Mouse (Mus musculus) liver, embryonic 15.5 days (tissue): Measurements from ENCODE around the gene Stk31. TPM values are rescaled to one million over a fixed set of nuclear protein-coding genes. Genes with fewer than 3 reads are reported as not detected.
"Not testable (repeated sequence)": the region's sequence is repeated elsewhere in the genome, so short reads cannot be mapped to it uniquely, and the experiment has no call there.

Source experiments
- ATAC-seq: fragments of 200-750 bp; cut with Nextera tagmentation; 2 replicates; pipeline ENCODE4 v1.8.0; 2017; ENCODE audit warnings: moderate number of reproducible peaks, mild to moderate bottlenecking, moderate library complexity; ENCODE audit not compliant: insufficient read depth
- H3K27ac ChIP-seq: fragments of 300-500 bp; sonication (generic); replicated peaks from 2 replicates; pipeline ENCODE4 v1.5.1; 2015; ENCODE audit warnings: mild to moderate bottlenecking, inconsistent platforms
- H3K27me3 ChIP-seq: fragments of 300-500 bp; sonication (generic); 2 replicates; pipeline ENCODE4 v1.6.1; 2015; ENCODE audit warnings: mild to moderate bottlenecking, inconsistent platforms
- H3K36me3 ChIP-seq: fragments of 300-500 bp; sonication (generic); replicated peaks from 2 replicates; pipeline ENCODE4 v1.6.1; 2015; ENCODE audit warnings: moderate library complexity, mild to moderate bottlenecking, inconsistent platforms
- H3K4me1 ChIP-seq: fragments of 300-500 bp; sonication (generic); replicated peaks from 2 replicates; pipeline ENCODE4 v1.6.1; 2015; ENCODE audit warnings: inconsistent platforms
- H3K4me2 ChIP-seq: fragments of 300-500 bp; sonication (generic); 2 replicates; pipeline ENCODE4 v1.6.1; 2015; ENCODE audit warnings: moderate library complexity, mild to moderate bottlenecking, inconsistent platforms
- H3K4me3 ChIP-seq: fragments of 300-500 bp; sonication (generic); replicated peaks from 2 replicates; pipeline ENCODE4 v1.5.1; 2015; ENCODE audit warnings: mild to moderate bottlenecking, inconsistent platforms
- H3K9ac ChIP-seq: fragments of 300-500 bp; sonication (generic); 2 replicates; pipeline ENCODE4 v1.6.1; 2015; ENCODE audit warnings: moderate library complexity, mild to moderate bottlenecking, inconsistent platforms
- H3K9me3 ChIP-seq: fragments of 300-500 bp; sonication (generic); replicated peaks from 2 replicates; pipeline ENCODE4 v1.6.1; 2016; ENCODE audit warnings: inconsistent platforms
- WGBS: fragments of 180-500 bp; shearing (Covaris S2); methylation state at CpG from one replicate; pipeline ENCODE4 v1.1.7; 2015; ENCODE audit warnings: mixed read lengths; ENCODE audit not compliant: insufficient replicate concordance; 5-methylcytosine and 5-hydroxymethylcytosine counted together
- polyA plus RNA-seq: library from polyadenylated mRNA; unstranded; fragments of >200 nt; fragmentation: Nextera tagmentation; extraction: Ambion mirVana; gene quantifications from 2 replicates; pipeline ENCODE4 v1.2.1, GENCODE M21; 2015

Stk31 gene
- polyA plus RNA-seq, 1 experiment from 2014 or later: 0.06 TPM

GRCm38 (mm10) chr6:49398365-49398764 lies 3.0 kb downstream of the Stk31 start:
- no peaks in the 10 kb centered on the region for H3K9me3 ChIP-seq
- H3K27me3 ChIP-seq: no peaks in the 10 kb centered on the region
- H3K4me3 ChIP-seq: no peak overlapping the region

GRCm38 (mm10) chr6:49410830-49411229 lies 15.4 kb downstream of the Stk31 start:
- ATAC-seq: no peak
- WGBS: 72% methylated on average over 3 of the region's 3 CpGs
- Histone ChIP-seq H3K4me3 (no peak overlapping the region), H3K4me2 (no peak overlapping the region), H3K27me3 (no peaks in the 10 kb centered on the region), H3K36me3 (no peaks in the 10 kb centered on the region), H3K9ac (no peak overlapping the region), H3K27ac (no peak overlapping the region), H3K9me3 (no peaks in the 10 kb centered on the region), H3K4me1 (no peaks in the 10 kb centered on the region)

More at GRCm38 (mm10) chr6:49398365-49398764, 3.0 kb downstream of the Stk31 start:
- H3K4me2 ChIP-seq: no peak overlapping the region
- no peak overlapping the region for H3K27ac ChIP-seq
- no peaks in the 10 kb centered on the region for H3K36me3 ChIP-seq
- H3K9ac ChIP-seq: no peak overlapping the region
- H3K4me1 ChIP-seq: no peaks in the 10 kb centered on the region
- no peak for ATAC-seq

- H3K9ac ChIP-seq: not testable (repeated sequence)
Observed at GRCm38 (mm10) chr6:49412967-49413366, 17.6 kb downstream of the Stk31 start.

GRCm38 (mm10) chr6:49415971-49416370 lies 20.6 kb downstream of the Stk31 start:
- H3K27me3 ChIP-seq: no peaks in the 10 kb centered on the region

More at GRCm38 (mm10) chr6:49412967-49413366, 17.6 kb downstream of the Stk31 start:
- H3K27ac ChIP-seq, H3K27me3 ChIP-seq, H3K4me2 ChIP-seq, H3K4me3 ChIP-seq, H3K9me3 ChIP-seq, H3K36me3 ChIP-seq, H3K4me1 ChIP-seq, ATAC-seq: not testable (repeated sequence)
- 41% methylated on average over 2 of the region's 2 CpGs for WGBS

GRCm38 (mm10) chr6:49437306-49437705 lies 41.9 kb downstream of the Stk31 start:
- H3K27me3 ChIP-seq: no peaks in the 10 kb centered on the region
- H3K4me2 ChIP-seq: no peak overlapping the region
- no peak for ATAC-seq
- no peaks in the 10 kb centered on the region for H3K9me3 ChIP-seq
- H3K4me3 ChIP-seq: no peak overlapping the region
- 40% methylated on average over 1 of the region's 1 CpGs for WGBS
- H3K4me1 ChIP-seq: no peaks in the 10 kb centered on the region
- no peak overlapping the region for H3K9ac ChIP-seq
- no peak overlapping the region for H3K27ac ChIP-seq
- H3K36me3 ChIP-seq: no peaks in the 10 kb centered on the region

More at GRCm38 (mm10) chr6:49415971-49416370, 20.6 kb downstream of the Stk31 start:
- 47% methylated on average over 1 of the region's 1 CpGs for WGBS
- H3K4me2 ChIP-seq: no peak overlapping the region
- H3K27ac ChIP-seq: no peak overlapping the region
- no peak for ATAC-seq
- H3K9me3 ChIP-seq: no peaks in the 10 kb centered on the region
- H3K36me3 ChIP-seq: no peaks in the 10 kb centered on the region
- no peak overlapping the region for H3K4me3 ChIP-seq
- H3K4me1 ChIP-seq: no peaks in the 10 kb centered on the region
- no peak overlapping the region for H3K9ac ChIP-seq

- WGBS: 32% methylated on average over 5 of the region's 5 CpGs
Observed at GRCm38 (mm10) chr6:49458112-49458511, 62.7 kb downstream of the Stk31 start.

GRCm38 (mm10) chr6:49483205-49483604 lies 87.8 kb downstream of the Stk31 start:
- no peaks in the 10 kb centered on the region for H3K9me3 ChIP-seq
- no peak for ATAC-seq
- no peaks in the 10 kb centered on the region for H3K4me1 ChIP-seq
- H3K4me2 ChIP-seq: no peak overlapping the region
- no peaks in the 10 kb centered on the region for H3K27me3 ChIP-seq
- H3K4me3 ChIP-seq: no peak overlapping the region
- no peak overlapping the region for H3K27ac ChIP-seq
- H3K36me3 ChIP-seq: no peaks in the 10 kb centered on the region
- H3K9ac ChIP-seq: no peak overlapping the region
- WGBS: 63% methylated on average over 2 of the region's 2 CpGs

More at GRCm38 (mm10) chr6:49458112-49458511, 62.7 kb downstream of the Stk31 start:
- no peak for ATAC-seq
- Histone ChIP-seq H3K4me3 (no peak overlapping the region), H3K4me2 (no peak overlapping the region), H3K27ac (no peak overlapping the region), H3K36me3 (no peaks in the 10 kb centered on the region), H3K9ac (no peak overlapping the region), H3K9me3 (no peaks in the 10 kb centered on the region), H3K4me1 (no peaks in the 10 kb centered on the region), H3K27me3 (no peaks in the 10 kb centered on the region)

GRCm38 (mm10) chr6:49491526-49491925 lies 96.1 kb downstream of the Stk31 start:
- H3K27ac ChIP-seq: no peak overlapping the region
- no peaks in the 10 kb centered on the region for H3K9me3 ChIP-seq
- WGBS: 68% methylated on average over 10 of the region's 10 CpGs
- H3K27me3 ChIP-seq: no peaks in the 10 kb centered on the region
- no peak for ATAC-seq
- H3K4me1 ChIP-seq: no peaks in the 10 kb centered on the region
- H3K4me3 ChIP-seq: no peak overlapping the region
- H3K36me3 ChIP-seq: no peaks in the 10 kb centered on the region
- H3K4me2 ChIP-seq: no peak overlapping the region
- H3K9ac ChIP-seq: no peak overlapping the region

- Histone ChIP-seq H3K9me3 (no peaks in the 10 kb centered on the region), H3K27ac (no peak overlapping the region), H3K4me3 (no peak overlapping the region), H3K27me3 (no peaks in the 10 kb centered on the region), H3K9ac (no peak overlapping the region), H3K36me3 (no peaks in the 10 kb centered on the region), H3K4me1 (no peaks in the 10 kb centered on the region), H3K4me2 (no peak overlapping the region)
- ATAC-seq: no peak
- 3% methylated on average over 6 of the region's 6 CpGs for WGBS
Observed at GRCm38 (mm10) chr6:49519053-49519452, 123.6 kb downstream of the Stk31 start.

Other genes with a start within 250 kb of the Stk31 start
- gene Igf2bp3, start 180.6 kb upstream of the Stk31 start, polyA plus RNA-seq: 16.3 and 18.5 TPM in 2 replicates
- 41.2 and 42.3 TPM in 2 replicates for gene Tra2a, start 131.6 kb upstream of the Stk31 start, polyA plus RNA-seq
- gene Ccdc126, start 76.3 kb upstream of the Stk31 start, polyA plus RNA-seq: 2.4 and 2.5 TPM in 2 replicates
- 1.6 and 2.1 TPM in 2 replicates for gene Fam221a, start 27.9 kb upstream of the Stk31 start, polyA plus RNA-seq